11 mouse cellular contexts compared by ENCODE assay signal in the genomic region with DNA sequence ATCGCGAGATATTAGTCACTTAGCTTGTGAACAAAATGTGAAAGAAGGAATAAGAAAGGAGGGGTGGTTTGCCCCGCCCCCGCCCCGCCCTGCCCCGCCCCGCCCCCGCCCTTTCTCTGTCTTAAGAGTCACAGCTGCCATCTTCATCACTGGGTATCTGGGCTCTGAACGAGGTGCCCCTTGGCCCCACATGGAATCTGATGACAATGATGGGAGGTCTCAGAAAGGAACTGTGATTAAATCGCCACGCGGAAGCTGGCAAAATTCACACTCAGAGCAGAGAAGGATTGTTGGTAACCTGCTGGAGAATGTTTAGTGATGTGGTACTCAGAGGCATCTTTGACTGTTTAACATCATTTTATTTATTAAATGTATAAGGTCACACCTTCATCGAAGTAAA.
A peak's percentile ranks its signal among the peaks of the same experiment; 100 is the strongest.
DNase-seq lines count a peak whose midpoint lies in the region; ATAC-seq and TF ChIP-seq lines count a peak whose summit lies in the region.
"Had no signal": no experiment of that assay in that cellular context is flagged by ENCODE, and none has a peak within 500 bp of the region (broad histone marks: within the 10 kb centered on the region; RNA-seq: fewer than 3 reads in every experiment).

No protein-coding gene starts in this region.

- no peaks in the 10 kb centered on the region for H3K27me3 ChIP-seq in forebrain, embryonic 11.5 days (ENCODE audit: control insufficient read depth, insufficient read depth, low read length)
- no peaks in the 10 kb centered on the region for H3K27me3 ChIP-seq in forebrain, embryonic 15.5 days
- no peaks in the 10 kb centered on the region for H3K27me3 ChIP-seq in lung, postnatal 0 days (replicated peaks; ENCODE audit: insufficient read depth, low read length)
- peaks cover 12% of the 10 kb centered on the region for H3K27me3 ChIP-seq in liver, embryonic 15.5 days

- H3K36me3 ChIP-seq in forebrain, embryonic 11.5 days (ENCODE audit: control insufficient read depth, insufficient read depth, low read length), result no peaks in the 10 kb centered on the region
- no peaks in the 10 kb centered on the region for H3K36me3 ChIP-seq in forebrain, embryonic 15.5 days
- no peaks in the 10 kb centered on the region for H3K36me3 ChIP-seq in lung, postnatal 0 days (ENCODE audit: insufficient read depth, low read length)
- H3K36me3 ChIP-seq in liver, embryonic 15.5 days (replicated peaks), result no peaks in the 10 kb centered on the region

- no peaks in the 10 kb centered on the region; the same call in 1 of the 2 replicates for H3K4me1 ChIP-seq in forebrain, embryonic 11.5 days (replicated peaks; ENCODE audit: control insufficient read depth, insufficient read depth, low read length)
- H3K4me1 ChIP-seq in forebrain, embryonic 15.5 days, result peaks cover 10% of the 10 kb centered on the region
- H3K4me1 ChIP-seq in lung, postnatal 0 days (ENCODE audit: insufficient read depth, low read depth, low read length), result no peaks in the 10 kb centered on the region
- no peaks in the 10 kb centered on the region for H3K4me1 ChIP-seq in liver, embryonic 15.5 days (replicated peaks)

- H3K9ac ChIP-seq in forebrain, embryonic 11.5 days (ENCODE audit: low read length), result no peak overlapping the region
- no peak overlapping the region for H3K9ac ChIP-seq in forebrain, embryonic 15.5 days (replicated peaks)
- H3K9ac ChIP-seq in lung, postnatal 0 days (replicated peaks; ENCODE audit: low read depth), result no peak overlapping the region
- no peak overlapping the region for H3K9ac ChIP-seq in liver, embryonic 15.5 days

- TF ChIP-seq CTCF in lung, postnatal 0 days (IDR thresholded peaks at IDR 0.05), result no peak

- no peak for TF ChIP-seq EP300 in lung, postnatal 0 days (IDR thresholded peaks at IDR 0.05)

- WGBS in forebrain, embryonic 11.5 days, result 30% methylated on average over 13 of the region's 13 CpGs
- 32% methylated on average over 13 of the region's 13 CpGs for WGBS in forebrain, embryonic 15.5 days
- 25% methylated on average over 13 of the region's 13 CpGs for WGBS in lung, postnatal 0 days
- WGBS in liver, embryonic 15.5 days (ENCODE audit: insufficient replicate concordance), result 16% methylated on average over 13 of the region's 13 CpGs

- no peak for DNase-seq in forebrain, embryonic 11.5 days (ENCODE audit: low spot score)
- DNase-seq in lung, postnatal 0 days (ENCODE audit: low spot score), result no peak
- DNase-seq in lung, adult 18-20 months, result no peak
- DNase-seq in frontal cortex, postnatal 25 days (ENCODE audit: low spot score in 2 of 2), result no peak
- no peak for DNase-seq in thymus, postnatal 0 days (ENCODE audit: low spot score)
- DNase-seq: kidney, postnatal 4 days had no signal

- ATAC-seq in forebrain, embryonic 11.5 days (replicated peaks; ENCODE audit: low FRiP score), result no peak
- ATAC-seq in forebrain, embryonic 15.5 days (replicated peaks), result no peak
- ATAC-seq in lung, postnatal 0 days, result no peak
- ATAC-seq in liver, embryonic 15.5 days (ENCODE audit: insufficient read depth), result no peak
- ATAC-seq in CD4-positive, CD25-positive, alpha-beta regulatory T cell, adult 4 months, result no peak
- ATAC-seq: Patski had no signal

- no peaks in the 10 kb centered on the region for H3K9me3 ChIP-seq in forebrain, embryonic 11.5 days (ENCODE audit: control insufficient read depth, low read length)
- H3K9me3 ChIP-seq in forebrain, embryonic 15.5 days, result no peaks in the 10 kb centered on the region
- no peaks in the 10 kb centered on the region for H3K9me3 ChIP-seq in lung, postnatal 0 days (ENCODE audit: low read length)
- H3K9me3 ChIP-seq in liver, embryonic 15.5 days (replicated peaks), result no peaks in the 10 kb centered on the region

- no peak overlapping the region; the same call in 1 of the 2 replicates for H3K4me3 ChIP-seq in forebrain, embryonic 11.5 days (ENCODE audit: low read depth, low read length)
- no peak overlapping the region for H3K4me3 ChIP-seq in forebrain, embryonic 15.5 days
- no peak overlapping the region for H3K4me3 ChIP-seq in lung, postnatal 0 days (ENCODE audit: low read depth, low read length)
- H3K4me3 ChIP-seq in liver, embryonic 15.5 days (replicated peaks), result no peak overlapping the region

- no peak overlapping the region for H3K27ac ChIP-seq in forebrain, embryonic 11.5 days (ENCODE audit: low read depth, low read length)
- H3K27ac ChIP-seq in forebrain, embryonic 15.5 days (replicated peaks), result no peak overlapping the region
- no peak overlapping the region for H3K27ac ChIP-seq in lung, postnatal 0 days (ENCODE audit: low read length)
- H3K27ac ChIP-seq in liver, embryonic 15.5 days (replicated peaks), result no peak overlapping the region
- H3K27ac ChIP-seq: macrophage had no signal

- H3K4me2 ChIP-seq in forebrain, embryonic 11.5 days (ENCODE audit: low read depth, low read length, severe bottlenecking), result peak overlapping the region; percentile 42
- H3K4me2 ChIP-seq in forebrain, embryonic 15.5 days (replicated peaks), result no peak overlapping the region
- H3K4me2 ChIP-seq in lung, postnatal 0 days (replicated peaks; ENCODE audit: low read depth, low read length), result peak overlapping the region; percentile 36; the same call in 1 of the 2 replicates
- peak overlapping the region; percentile 25 for H3K4me2 ChIP-seq in liver, embryonic 15.5 days
